35 mouse cellular contexts compared by ENCODE assay signal in the genomic region with DNA sequence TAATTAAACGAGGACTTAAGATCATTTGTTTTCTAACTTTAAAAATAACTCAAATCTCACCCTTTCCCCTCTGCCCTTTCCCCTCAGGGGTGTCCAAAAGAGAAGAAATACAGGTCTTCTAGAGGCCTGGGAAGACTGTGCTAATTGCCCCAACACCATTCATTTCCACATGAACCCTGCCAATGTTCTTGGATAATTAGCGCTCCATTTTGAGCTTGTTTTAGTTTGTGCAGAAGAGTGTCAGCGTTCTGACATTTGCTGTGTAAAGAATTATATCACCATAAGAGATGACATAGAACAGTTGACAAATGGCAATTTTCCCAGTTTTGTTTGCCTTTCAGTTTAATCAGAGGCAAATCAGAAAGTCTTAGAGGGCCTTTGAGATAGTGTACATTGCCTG. TPM values are rescaled to one million over a fixed set of nuclear protein-coding genes. Genes with fewer than 3 reads are reported as not detected.
DNase-seq lines count a peak whose midpoint lies in the region; ATAC-seq and TF ChIP-seq lines count a peak whose summit lies in the region.
"Had no signal": no experiment of that assay in that cellular context is flagged by ENCODE, and none has a peak within 500 bp of the region (broad histone marks: within the 10 kb centered on the region; RNA-seq: fewer than 3 reads in every experiment).

No protein-coding gene starts in this region.

- H3K27ac ChIP-seq in forebrain, embryonic 15.5 days (replicated peaks): no peak overlapping the region
- no peak overlapping the region for H3K27ac ChIP-seq in forebrain, embryonic 12.5 days
- no peak overlapping the region for H3K27ac ChIP-seq in left cerebral cortex, adult 2 months
- H3K27ac ChIP-seq: embryonic facial prominence, embryonic 10.5 days; embryonic facial prominence, embryonic 15.5 days; heart, adult 2 months; hindbrain, embryonic 13.5 days; kidney, postnatal 0 days; limb, embryonic 10.5 days; limb, embryonic 15.5 days; liver, embryonic 13.5 days; midbrain, embryonic 12.5 days; neural tube, embryonic 12.5 days; stomach, postnatal 0 days had no signal

- H3K9me3 ChIP-seq in forebrain, embryonic 15.5 days: no peaks in the 10 kb centered on the region
- H3K9me3 ChIP-seq in forebrain, embryonic 12.5 days: no peaks in the 10 kb centered on the region
- H3K9me3 ChIP-seq: embryonic facial prominence, embryonic 10.5 days; embryonic facial prominence, embryonic 15.5 days; heart, embryonic 12.5 days; hindbrain, embryonic 13.5 days; limb, embryonic 10.5 days; limb, embryonic 15.5 days; liver, embryonic 13.5 days; megakaryocyte, embryonic 14.5 days; midbrain, embryonic 12.5 days; neural tube, embryonic 12.5 days had no signal

- peak; percentile 4 to 8 for DNase-seq in left cerebral cortex, adult 9 months (ENCODE audit: low spot score in 2 of 2)
- no peak for DNase-seq in left cerebral cortex, adult 2 months (ENCODE audit: extremely low spot score in 1 of 2, low spot score in 2 of 2)
- DNase-seq in brain, adult 2 months (ENCODE audit: low read depth, low spot score): peak; percentile 48
- peak; percentile 12 for DNase-seq in layer of hippocampus, adult 9-11 months
- DNase-seq in urinary bladder, postnatal 25 days (ENCODE audit: low spot score): no peak
- DNase-seq: adrenal gland, postnatal 25 days; cerebellum, adult 8-10 months; cerebellum, postnatal 25 days; heart, adult 2 months; heart, postnatal 4 days; kidney, adult 8-10 months; kidney, postnatal 4 days; liver, embryonic 13.5 days; lung, adult 18-20 months; lung, postnatal 4 days; right cerebral cortex, postnatal 14 days; thymus, adult 18-20 months; thymus, postnatal 36 days had no signal

- no peaks in the 10 kb centered on the region for H3K27me3 ChIP-seq in forebrain, embryonic 15.5 days
- H3K27me3 ChIP-seq in forebrain, embryonic 12.5 days: no peaks in the 10 kb centered on the region
- H3K27me3 ChIP-seq: embryonic facial prominence, embryonic 15.5 days; heart, embryonic 12.5 days; hindbrain, embryonic 13.5 days; limb, embryonic 15.5 days; liver, embryonic 13.5 days; megakaryocyte, embryonic 14.5 days; midbrain, embryonic 12.5 days; neural tube, embryonic 12.5 days had no signal

- TF ChIP-seq CTCF in left cerebral cortex, adult 2 months (IDR thresholded peaks at IDR 0.05): no peak

- H3K4me1 ChIP-seq in forebrain, embryonic 15.5 days: 0 out of 2 replicates have a peak, but pooled peaks cover 2% of the 10 kb centered on the region
- H3K4me1 ChIP-seq in forebrain, embryonic 12.5 days: no peaks in the 10 kb centered on the region
- H3K4me1 ChIP-seq: embryonic facial prominence, embryonic 10.5 days; embryonic facial prominence, embryonic 15.5 days; heart, embryonic 12.5 days; hindbrain, embryonic 13.5 days; limb, embryonic 10.5 days; limb, embryonic 15.5 days; liver, embryonic 13.5 days; megakaryocyte, embryonic 14.5 days; neural tube, embryonic 12.5 days had no signal

- intact Hi-C loops in left cerebral cortex, adult 2 months (cut with DNase I): no loop called here

- no peak overlapping the region for H3K9ac ChIP-seq in forebrain, embryonic 15.5 days (replicated peaks)
- H3K9ac ChIP-seq in forebrain, embryonic 12.5 days: no peak overlapping the region
- H3K9ac ChIP-seq: embryonic facial prominence, embryonic 15.5 days; heart, embryonic 12.5 days; hindbrain, embryonic 13.5 days; limb, embryonic 15.5 days; liver, embryonic 13.5 days; midbrain, embryonic 12.5 days; neural tube, embryonic 12.5 days had no signal

- no peak overlapping the region for H3K4me3 ChIP-seq in forebrain, embryonic 15.5 days
- no peak overlapping the region for H3K4me3 ChIP-seq in forebrain, embryonic 12.5 days (replicated peaks)
- no peak overlapping the region for H3K4me3 ChIP-seq in left cerebral cortex, adult 2 months
- H3K4me3 ChIP-seq: embryonic facial prominence, embryonic 10.5 days; embryonic facial prominence, embryonic 15.5 days; heart, adult 2 months; heart, embryonic 12.5 days; hindbrain, embryonic 13.5 days; limb, embryonic 10.5 days; limb, embryonic 15.5 days; liver, embryonic 13.5 days; megakaryocyte, embryonic 14.5 days; midbrain, embryonic 12.5 days; myocyte; neural tube, embryonic 12.5 days had no signal

- H3K4me2 ChIP-seq in forebrain, embryonic 15.5 days (replicated peaks): no peak overlapping the region
- no peak overlapping the region for H3K4me2 ChIP-seq in forebrain, embryonic 12.5 days
- H3K4me2 ChIP-seq: embryonic facial prominence, embryonic 15.5 days; heart, embryonic 12.5 days; hindbrain, embryonic 13.5 days; limb, embryonic 15.5 days; liver, embryonic 13.5 days; midbrain, embryonic 12.5 days; neural tube, embryonic 12.5 days had no signal

- 32% methylated on average over 3 of the region's 3 CpGs for WGBS in forebrain, embryonic 15.5 days
- 41% methylated on average over 3 of the region's 3 CpGs for WGBS in forebrain, embryonic 12.5 days

- H3K36me3 ChIP-seq in forebrain, embryonic 15.5 days: no peaks in the 10 kb centered on the region
- H3K36me3 ChIP-seq in forebrain, embryonic 12.5 days (replicated peaks): no peaks in the 10 kb centered on the region
- H3K36me3 ChIP-seq: embryonic facial prominence, embryonic 10.5 days; embryonic facial prominence, embryonic 15.5 days; heart, embryonic 12.5 days; hindbrain, embryonic 13.5 days; limb, embryonic 10.5 days; limb, embryonic 15.5 days; liver, embryonic 13.5 days; midbrain, embryonic 12.5 days; neural tube, embryonic 12.5 days had no signal

- peak; percentile 78 for ATAC-seq in forebrain, embryonic 15.5 days (replicated peaks)
- no peak for ATAC-seq in forebrain, embryonic 12.5 days (ENCODE audit: low FRiP score)
- ATAC-seq: CD4-positive, CD25-positive, alpha-beta regulatory T cell, adult 4 months; intestine, embryonic 16.5 days; lung, postnatal 0 days had no signal

RNA-seq across cellular contexts. Expression of gene Dgkb, which starts 3.4 kb away (rescaled TPM):
- polyA plus RNA-seq in forebrain, embryonic 15.5 days (2015; fragmentation: Nextera tagmentation; extraction: Ambion mirVana): 5.2 and 6.0 TPM in 2 replicates
- 2.7 and 2.9 TPM in 2 replicates for polyA plus RNA-seq in forebrain, embryonic 12.5 days (2016; fragmentation: Nextera tagmentation; extraction: Ambion mirVana)
- 100 to 1,000 TPM; 126 to 143 TPM for total RNA-seq in left cerebral cortex, adult 2 months (2021)
- polyA plus RNA-seq: limb, embryonic 10.5 days; myocyte had no signal

Comparison
In these comparisons a context has a peak if more than half of its experiments do, and no peak if none do; other contexts are left out.
1. DNase-seq: peak in left cerebral cortex, adult 9 months (2 of 2), brain, adult 2 months (single experiment) and layer of hippocampus, adult 9-11 months (single experiment); none in left cerebral cortex, adult 2 months (0 of 2) and urinary bladder, postnatal 25 days (single experiment).